Mouse (Mus musculus) granulocyte monocyte progenitor cell, adult 5-6 weeks (primary cell): Measurements from ENCODE around the gene Grid2ip. TPM values are rescaled to one million over a fixed set of nuclear protein-coding genes. Genes with fewer than 3 reads are reported as not detected.

Source experiments
- ATAC-seq: replicated peaks from 2 replicates; pipeline ENCODE4 v1.8.0; 2016; ENCODE audit warnings: mild to moderate bottlenecking, moderate TSS enrichment, inconsistent platforms; ENCODE audit not compliant: poor library complexity, severe bottlenecking
- total RNA-seq, 2 experiments: library from RNA; stranded (forward) in 1 of 2; stranded (reverse) in 1 of 2; fragments of 200-712, 200-1000 nt in 1 of 2; fragments of >200 nt in 1 of 2; fragmentation: Nextera tagmentation in 1 of 2; gene quantifications; 2 replicates each; pipeline ENCODE4 v1.2.3; 2014 to 2017

Grid2ip gene
- total RNA-seq, 2 experiments from 2014 or later: not detected

DNA sequence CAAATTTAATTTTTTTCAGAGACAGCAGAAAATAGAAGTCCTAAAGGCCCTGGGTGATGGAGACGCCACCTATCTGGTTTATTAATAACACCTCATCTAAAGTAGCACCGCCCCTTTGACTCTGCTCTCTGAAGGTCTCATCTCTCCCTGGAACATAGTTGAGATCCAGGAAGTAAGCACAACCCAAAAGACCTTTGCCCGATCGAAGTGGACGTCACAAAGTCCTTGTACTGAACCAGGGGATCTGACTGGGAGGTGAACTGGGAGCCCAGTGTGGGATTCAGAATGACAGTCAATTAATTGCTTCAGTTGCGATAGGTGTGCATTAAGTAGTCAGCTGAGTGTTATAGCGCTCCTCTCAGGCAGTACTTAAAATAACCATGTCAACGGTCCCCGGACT is 48.1 kb downstream of the Grid2ip start:
- no peak for ATAC-seq

DNA sequence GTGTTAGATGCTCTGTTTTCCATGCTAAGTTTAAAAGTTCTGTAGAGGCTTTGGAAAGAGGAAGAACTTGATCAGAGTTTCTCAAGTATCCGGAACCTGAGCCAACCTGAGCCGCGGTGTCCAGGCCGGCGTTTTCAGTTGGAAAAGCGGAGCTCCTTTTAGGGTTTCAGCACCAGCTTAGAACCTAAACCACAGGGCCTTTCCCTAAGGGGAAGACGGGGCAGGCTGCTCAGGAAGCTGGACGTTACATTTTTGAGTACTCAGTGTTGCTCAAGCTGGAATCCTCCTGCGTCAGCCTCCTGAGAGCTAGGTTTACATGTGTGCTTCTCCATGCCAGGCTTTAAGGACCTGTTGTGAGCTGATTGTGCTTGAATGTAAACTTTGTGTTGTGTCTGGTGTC is 49.4 kb downstream of the Grid2ip start:
- ATAC-seq: peak; percentile 54

DNA sequence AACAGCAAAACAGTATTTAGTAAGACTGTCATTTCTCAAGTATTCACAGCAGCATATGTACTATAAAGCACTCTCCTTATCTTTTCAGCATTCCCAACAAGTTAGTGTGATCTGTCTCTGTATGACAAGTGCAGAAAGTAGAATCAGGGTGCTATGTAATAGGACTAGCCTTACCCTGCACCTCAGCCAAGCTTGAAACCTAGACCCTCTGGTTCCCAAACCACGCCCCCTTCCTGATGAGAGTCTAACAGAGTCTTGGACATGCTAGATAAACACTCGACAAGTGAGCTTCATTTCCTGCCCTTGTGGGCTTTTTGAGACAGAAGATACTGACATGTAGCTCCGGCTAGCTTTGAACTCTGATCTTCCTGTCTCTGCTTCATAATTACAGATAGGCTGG is 52.1 kb downstream of the Grid2ip start:
- no peak for ATAC-seq

DNA sequence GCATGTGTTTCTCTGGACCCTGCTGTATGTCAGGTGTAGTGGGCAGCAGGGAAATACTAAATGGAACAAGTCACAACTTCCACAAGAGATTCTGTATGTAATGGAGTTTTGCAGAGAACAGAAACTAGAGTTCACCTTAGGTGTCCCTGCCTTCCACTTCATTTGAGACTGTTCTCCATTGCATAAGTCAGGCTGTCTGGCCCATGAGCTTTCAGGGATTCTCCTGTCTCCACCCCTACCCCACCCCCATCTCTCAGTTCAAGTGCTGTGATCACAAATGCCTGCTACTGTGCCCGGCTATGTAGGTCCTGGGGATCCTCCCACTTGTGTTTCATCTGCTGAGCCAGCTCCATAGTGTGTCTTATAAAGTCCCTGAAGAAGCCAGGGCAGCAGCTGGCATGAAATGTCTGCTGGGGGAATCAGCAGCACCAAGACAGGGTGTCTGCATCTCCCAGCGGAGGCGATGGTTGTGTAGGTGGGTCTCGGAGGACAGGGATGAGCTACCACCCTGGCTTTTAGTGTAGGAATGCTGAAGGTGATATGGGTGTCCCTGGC is 53.8 kb downstream of the Grid2ip start:
- ATAC-seq: no peak

DNA sequence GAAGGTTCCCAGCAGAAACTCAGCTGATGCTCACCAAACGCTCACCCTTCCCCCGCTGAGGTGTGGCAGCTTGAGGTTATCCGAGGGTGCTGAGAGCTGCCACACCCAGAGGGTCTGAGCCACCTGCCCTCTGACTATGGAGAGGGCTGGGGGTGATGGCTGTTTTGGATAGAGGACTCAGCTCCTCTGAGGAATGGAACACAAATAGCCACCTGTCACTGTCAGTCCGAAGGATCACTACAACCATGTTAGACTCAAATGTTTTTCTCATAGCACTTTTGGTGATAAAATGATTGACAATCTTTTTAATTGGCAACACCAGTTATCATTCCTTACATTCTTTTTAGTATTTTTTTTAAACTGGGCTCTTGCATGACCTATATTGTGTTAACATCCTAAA is 64.3 kb downstream of the Grid2ip start:
- no peak for ATAC-seq

DNA sequence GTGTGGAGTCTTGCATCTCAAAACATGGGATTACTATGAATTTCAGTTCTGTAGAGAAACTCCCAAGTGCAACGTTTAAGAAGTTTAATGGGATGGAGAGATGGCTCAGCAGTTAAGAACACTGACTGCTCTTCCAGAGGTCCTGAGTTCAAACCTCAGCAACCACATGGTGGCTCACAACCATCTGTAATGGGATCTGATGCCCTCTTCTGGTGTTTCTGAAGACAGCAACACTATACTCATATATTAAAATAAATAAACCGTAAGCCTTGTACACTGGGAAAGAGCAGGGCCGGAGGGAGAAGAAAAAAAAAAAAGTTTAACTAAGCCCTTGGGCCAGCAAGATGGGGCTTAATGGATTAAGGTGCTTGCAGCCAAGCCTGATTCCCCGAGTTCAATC is 65.9 kb downstream of the Grid2ip start:
- ATAC-seq: no peak

DNA sequence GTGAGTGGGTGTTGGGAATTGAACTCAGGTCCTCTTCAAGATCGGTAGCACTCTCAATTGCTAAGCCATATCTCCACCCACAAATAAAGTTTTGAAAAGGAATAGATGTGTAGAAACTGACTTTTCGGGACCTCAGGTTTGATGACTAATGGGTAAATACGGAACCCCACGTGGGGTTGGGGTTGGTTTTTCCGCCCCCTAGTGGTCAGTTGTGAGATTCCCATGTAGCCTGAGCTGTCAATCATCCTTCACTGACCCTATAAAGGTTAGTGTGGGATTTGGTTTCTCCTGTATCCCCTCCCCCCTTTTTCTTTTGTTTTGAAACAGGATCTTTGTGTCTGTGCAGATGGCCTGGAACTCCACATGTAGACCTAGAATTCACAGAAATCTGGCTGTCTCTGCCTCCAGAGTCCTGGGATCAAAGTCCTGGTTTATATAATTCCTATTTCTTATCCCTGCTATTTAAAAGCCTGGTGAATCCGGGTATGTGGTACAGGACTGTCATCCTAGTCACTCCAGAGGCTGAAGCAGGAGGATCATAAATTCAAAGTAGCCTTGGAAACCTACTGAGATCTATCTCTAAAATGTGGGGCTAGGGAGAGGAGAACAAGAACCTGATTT is 66.9 kb downstream of the Grid2ip start:
- peak; percentile 98 for ATAC-seq

DNA sequence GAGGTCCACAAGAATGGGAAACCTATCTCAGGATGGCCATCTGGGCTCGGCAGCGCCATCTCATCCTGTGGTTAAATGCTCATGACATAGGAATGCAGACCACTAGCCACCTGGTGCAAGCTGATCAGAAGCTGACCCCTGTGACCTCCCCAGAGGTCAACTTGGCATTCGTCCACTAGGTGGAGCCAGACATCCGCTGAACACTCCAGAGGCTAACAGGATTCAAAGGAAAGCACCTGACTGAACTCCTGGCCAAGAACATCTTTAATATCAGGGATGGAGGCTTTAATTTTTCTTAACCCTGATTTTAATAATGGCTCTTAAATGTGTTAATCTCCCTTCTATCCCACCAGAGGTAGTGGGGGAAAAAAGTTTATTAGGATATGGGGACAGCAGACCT is 77.3 kb downstream of the Grid2ip start:
- ATAC-seq: peak; percentile 98

DNA sequence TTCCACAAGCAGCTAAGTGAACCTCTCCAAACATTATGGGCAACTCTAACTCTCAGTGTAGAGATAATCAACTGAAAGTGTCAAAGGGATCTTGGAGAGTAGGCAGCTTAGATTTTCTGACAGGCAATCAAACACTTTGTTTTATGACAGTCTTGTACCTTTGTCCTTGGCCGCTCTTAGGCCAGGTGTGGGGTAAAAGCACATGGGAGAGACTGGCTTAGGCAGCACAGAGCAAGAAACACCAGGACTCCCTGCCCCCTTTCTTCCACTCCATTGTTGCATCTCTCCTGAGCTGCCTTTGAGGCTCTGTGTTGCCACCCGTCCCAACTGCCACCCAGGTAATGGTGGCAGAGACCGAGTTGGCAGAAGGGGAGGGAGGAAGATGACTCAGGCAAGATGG is 84.2 kb downstream of the Grid2ip start:
- ATAC-seq: no peak

DNA sequence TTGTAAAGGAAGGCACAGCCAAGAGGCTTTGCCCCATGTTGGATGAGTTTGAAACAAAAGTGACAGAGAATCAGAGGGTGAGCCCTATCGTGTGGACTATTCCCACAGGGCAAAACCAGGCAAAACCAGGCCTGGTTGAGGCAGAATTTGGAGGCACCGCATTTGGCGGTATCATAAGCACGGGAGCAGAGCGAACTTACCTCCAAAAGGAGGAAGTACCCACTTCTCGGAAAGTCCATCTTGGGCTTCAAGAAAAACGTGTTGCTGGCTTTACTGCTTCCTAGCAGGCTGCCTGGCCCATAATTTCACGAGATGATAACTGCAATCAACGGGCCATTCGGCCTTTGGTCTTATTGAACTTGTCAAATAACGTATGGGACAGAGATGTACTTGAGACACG is 84.6 kb downstream of the Grid2ip start:
- ATAC-seq: peak; percentile 62

Other genes starting within 250 kb of the Grid2ip start
- 41.1 and 42.5 TPM in 2 replicates for gene Rnf216, start 244.3 kb upstream of the Grid2ip start, total RNA-seq (2014; fragmentation: Nextera tagmentation)
- 33.1 and 37.3 TPM in 2 replicates for gene Rnf216, start 244.3 kb upstream of the Grid2ip start, total RNA-seq (2017)
- gene Olfr718-ps1, start 209.8 kb upstream of the Grid2ip start, total RNA-seq (2014; fragmentation: Nextera tagmentation): 0.19 TPM in 1 of 2 replicates, not detected in the other
- gene Olfr718-ps1, start 209.8 kb upstream of the Grid2ip start, total RNA-seq (2017): not detected in 2 replicates
- 7.9 and 10.9 TPM in 2 replicates for gene Rbak, start 176.6 kb upstream of the Grid2ip start, total RNA-seq (2014; fragmentation: Nextera tagmentation)
- gene Rbak, start 176.6 kb upstream of the Grid2ip start, total RNA-seq (2017): 10.3 and 14.3 TPM in 2 replicates
- not detected in 2 replicates for gene Spdye4b, start 176.3 kb upstream of the Grid2ip start, total RNA-seq (2014; fragmentation: Nextera tagmentation)
- gene Spdye4b, start 176.3 kb upstream of the Grid2ip start, total RNA-seq (2017): not detected in 2 replicates
- gene Spdye4a, start 130.4 kb upstream of the Grid2ip start, total RNA-seq (2014; fragmentation: Nextera tagmentation): not detected in 2 replicates
- not detected in 2 replicates for gene Spdye4a, start 130.4 kb upstream of the Grid2ip start, total RNA-seq (2017)
- gene Zfp12, start 122.2 kb upstream of the Grid2ip start, total RNA-seq (2014; fragmentation: Nextera tagmentation): 7.6 and 8.6 TPM in 2 replicates
- gene Zfp12, start 122.2 kb upstream of the Grid2ip start, total RNA-seq (2017): 10.6 and 12.6 TPM in 2 replicates
- gene Zfp316, start 87.3 kb upstream of the Grid2ip start, total RNA-seq (2014; fragmentation: Nextera tagmentation): 2.8 and 3.5 TPM in 2 replicates
- gene Zfp316, start 87.3 kb upstream of the Grid2ip start, total RNA-seq (2017): 2.7 and 3.5 TPM in 2 replicates
- gene Zfp853, start 63.7 kb upstream of the Grid2ip start, total RNA-seq (2014; fragmentation: Nextera tagmentation): not detected in 2 replicates
- not detected in 2 replicates for gene Zfp853, start 63.7 kb upstream of the Grid2ip start, total RNA-seq (2017)
- gene E130309D02Rik, start 42.0 kb upstream of the Grid2ip start, total RNA-seq (2014; fragmentation: Nextera tagmentation): 40.5 and 47.3 TPM in 2 replicates
- gene E130309D02Rik, start 42.0 kb upstream of the Grid2ip start, total RNA-seq (2017): 16.5 and 22.4 TPM in 2 replicates
- gene Zdhhc4, start 28.1 kb upstream of the Grid2ip start, total RNA-seq (2014; fragmentation: Nextera tagmentation): 57.9 and 81.0 TPM in 2 replicates
- gene Zdhhc4, start 28.1 kb upstream of the Grid2ip start, total RNA-seq (2017): 38.5 and 49.2 TPM in 2 replicates
- gene Kdelr2, start 46.5 kb downstream of the Grid2ip start, total RNA-seq (2014; fragmentation: Nextera tagmentation): 82.9 and 104 TPM in 2 replicates
- 161 and 171 TPM in 2 replicates for gene Kdelr2, start 46.5 kb downstream of the Grid2ip start, total RNA-seq (2017)
- 11.7 and 22.8 TPM in 2 replicates for gene Daglb, start 107.2 kb downstream of the Grid2ip start, total RNA-seq (2014; fragmentation: Nextera tagmentation)
- 24.1 and 25.0 TPM in 2 replicates for gene Daglb, start 107.2 kb downstream of the Grid2ip start, total RNA-seq (2017)
- 349 and 471 TPM in 2 replicates for gene Rac1, start 170.7 kb downstream of the Grid2ip start, total RNA-seq (2014; fragmentation: Nextera tagmentation)
- gene Rac1, start 170.7 kb downstream of the Grid2ip start, total RNA-seq (2017): 118 and 134 TPM in 2 replicates